Mouse (Mus musculus) effector memory CD4-positive, alpha-beta T cell, adult 7 months (primary cell): Measurements from ENCODE around the gene Eif1b. TPM values are rescaled to one million over a fixed set of nuclear protein-coding genes. Genes with fewer than 3 reads are reported as not detected.

Source experiments
- polyA plus RNA-seq: library from polyadenylated mRNA; unstranded; fragments of 100-300 nt; shearing (Covaris generic); gene quantifications from one replicate; pipeline ENCODE4 v1.2.1, GENCODE M21; 2017

Eif1b gene
- polyA plus RNA-seq, result 36.4 TPM

GRCm38 (mm10) chr9:120492010-120492399 lies at the start of gene Eif1b:
TSS of gene Eif1b (plus strand) at chr9:120492232.

DNA sequence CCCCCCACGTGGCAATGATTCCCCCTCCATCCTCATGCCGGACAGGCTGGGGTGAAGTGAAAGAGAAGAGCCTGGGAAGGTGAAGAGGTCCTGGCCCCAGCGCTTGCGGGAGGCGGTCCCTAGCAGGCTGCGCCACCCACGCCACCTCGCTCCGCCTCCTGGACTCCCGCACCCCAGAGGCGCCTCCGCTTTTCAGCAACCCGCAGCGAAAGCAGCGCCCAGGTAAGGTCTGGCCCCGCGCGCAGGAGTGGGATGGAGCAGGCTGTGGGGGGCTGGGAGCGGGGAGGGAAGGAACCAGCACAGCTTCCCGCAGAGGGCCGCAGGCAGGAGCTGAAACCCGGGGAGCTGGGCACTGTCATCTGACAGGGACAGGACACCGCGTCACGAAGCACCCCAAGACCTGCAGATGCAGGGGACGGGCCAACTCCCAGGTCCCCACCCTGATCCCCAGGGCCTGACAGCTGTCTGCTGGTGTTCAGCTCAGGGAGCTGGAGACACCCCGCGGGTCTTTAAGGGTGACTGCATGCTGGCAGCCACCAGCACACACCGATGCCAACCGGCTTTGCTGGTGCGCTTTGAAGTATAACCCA lies 47.7 kb downstream of the Eif1b start, which contains the start of gene Entpd3:
Entpd3 (plus strand) TSS at position 157 of the 590 bp plus-strand sequence.

Other genes starting within 250 kb of the Eif1b start
- gene Myrip, start 190.7 kb upstream of the Eif1b start, polyA plus RNA-seq, result not detected
- 0.18 TPM for gene Entpd3, start 47.6 kb downstream of the Eif1b start, polyA plus RNA-seq
- 1,134 TPM for gene Rpl14, start 79.2 kb downstream of the Eif1b start, polyA plus RNA-seq